Mouse (Mus musculus) thymus, adult 2 months (tissue): ENCODE results near the gene Sgms1.

Experiments
- CTCF ChIP-seq: fragments of 200-500 bp; IDR thresholded peaks from 2 replicates; pipeline ENCODE4 v1.5.1; 2012; ENCODE audit warnings: mild to moderate bottlenecking, control low read depth, low read length, moderate library complexity, borderline replicate concordance; ENCODE audit not compliant: control insufficient read depth, poor library complexity, insufficient read depth; ENCODE audit errors: extremely low read depth
- POLR2A ChIP-seq: fragments of 200-500 bp; IDR thresholded peaks from 2 replicates; pipeline ENCODE4 v1.6.1; 2012; ENCODE audit warnings: mild to moderate bottlenecking, low read length, control low read depth, moderate library complexity; ENCODE audit not compliant: control insufficient read depth, poor library complexity, insufficient read depth; ENCODE audit errors: extremely low read depth

GRCm38 (mm10) chr19:32107771-32108306, 281.7 kb downstream of the Sgms1 start, which contains the start of gene Asah2:
- TF ChIP-seq POLR2A (peak; percentile 41; the same call in 1 of the 2 replicates), CTCF (no peak)
